Mouse (Mus musculus): Measurements from ENCODE around the gene Chn2. TPM values are rescaled to one million over a fixed set of nuclear protein-coding genes. Genes with fewer than 3 reads are reported as not detected.

Chn2 gene
- polyA plus RNA-seq, 1 experiment = 12.5 TPM

Other genes starting within 250 kb of the Chn2 start
- gene Tril, start 218.7 kb upstream of the Chn2 start, polyA plus RNA-seq (2012; rRNA removed) = 3.0 and 5.0 TPM in 2 replicates
- gene Cpvl, start 60.9 kb upstream of the Chn2 start, polyA plus RNA-seq (2012; rRNA removed) = 0.05 and 0.33 TPM in 2 replicates